Mouse (Mus musculus): ENCODE data around the gene Chn2. TPM values are rescaled to one million over a fixed set of nuclear protein-coding genes. Genes with fewer than 3 reads are reported as not detected.
A peak's percentile ranks its signal among the peaks of the same experiment; 100 is the strongest.

Gene Chn2
- polyA plus RNA-seq, 1 experiment from 2014 or later, result 9.8 TPM

DNA sequence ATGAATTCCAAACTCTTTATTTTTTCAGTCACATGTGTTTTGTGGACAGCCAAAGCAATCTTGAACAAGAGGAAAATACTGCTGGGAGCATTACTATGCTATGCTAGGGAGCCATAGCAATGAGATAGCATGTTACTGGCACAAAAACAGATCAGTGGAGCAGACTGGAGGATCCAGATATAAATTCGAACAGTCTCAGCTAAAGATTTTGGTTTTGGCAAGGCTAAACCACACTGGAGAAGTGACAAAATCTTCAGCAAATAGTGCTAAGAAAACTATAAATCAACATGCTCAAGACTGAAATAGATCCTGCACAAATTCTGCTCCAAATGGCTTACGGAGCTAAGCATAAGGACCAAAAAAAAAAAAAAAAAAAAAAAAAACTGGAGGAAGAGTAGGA is 273.7 kb downstream of the Chn2 start:
- H3K4me1 ChIP-seq (ENCODE audit: control insufficient read depth, insufficient read depth, low read length), result no peaks in the 10 kb centered on the region
- no peak overlapping the region for H3K4me2 ChIP-seq (ENCODE audit: low read depth, severe bottlenecking)
- H3K4me3 ChIP-seq (ENCODE audit: low read depth, low read length), result no peak overlapping the region
- no peaks in the 10 kb centered on the region for H3K9me3 ChIP-seq (ENCODE audit: control insufficient read depth, low read length)
- H3K27me3 ChIP-seq (ENCODE audit: control insufficient read depth, insufficient read depth, low read length), result no peaks in the 10 kb centered on the region
- no peak overlapping the region for H3K27ac ChIP-seq (replicated peaks; ENCODE audit: low read depth, low read length)
- no peaks in the 10 kb centered on the region for H3K36me3 ChIP-seq (ENCODE audit: control insufficient read depth, insufficient read depth, low read length)
- 86% methylated on average over 2 of the region's 2 CpGs for WGBS
- ATAC-seq (ENCODE audit: insufficient number of reproducible peaks, low FRiP score, low TSS enrichment, low read depth) (no peak), DNase-seq (ENCODE audit: low spot score) (no peak)
- H3K9ac ChIP-seq (ENCODE audit: low read length), result no peak overlapping the region

DNA sequence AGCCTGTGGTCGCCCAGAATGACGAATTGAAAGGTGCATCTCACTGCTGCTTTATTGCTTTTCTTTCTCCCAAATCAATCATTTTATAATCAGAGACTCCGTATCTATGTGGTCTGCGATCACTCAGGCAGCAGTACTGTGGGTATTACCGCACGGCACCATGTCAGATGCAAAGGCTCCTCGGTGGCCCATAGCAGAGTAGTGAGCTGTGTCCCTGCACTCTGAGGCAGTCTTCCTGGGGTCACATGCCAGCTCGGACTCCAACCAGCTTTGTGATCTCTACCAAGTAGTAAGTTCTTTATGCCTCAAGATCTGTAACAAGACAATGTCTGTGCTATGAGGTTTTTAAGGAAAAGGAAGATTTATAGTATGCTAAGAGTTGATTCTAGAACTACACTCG is 279.3 kb downstream of the Chn2 start:
- Histone ChIP-seq H3K27ac (replicated peaks; ENCODE audit: low read depth, low read length) (no peak overlapping the region), H3K9ac (ENCODE audit: low read length) (no peak overlapping the region), H3K27me3 (ENCODE audit: control insufficient read depth, insufficient read depth, low read length) (0 out of 2 replicates have a peak, but pooled peaks cover 2% of the 10 kb centered on the region), H3K9me3 (ENCODE audit: control insufficient read depth, low read length) (no peaks in the 10 kb centered on the region), H3K4me3 (ENCODE audit: low read depth, low read length) (no peak overlapping the region), H3K4me1 (ENCODE audit: control insufficient read depth, insufficient read depth, low read length) (no peaks in the 10 kb centered on the region), H3K36me3 (ENCODE audit: control insufficient read depth, insufficient read depth, low read length) (no peaks in the 10 kb centered on the region), H3K4me2 (ENCODE audit: low read depth, severe bottlenecking) (no peak overlapping the region)
- no peak for ATAC-seq (ENCODE audit: insufficient number of reproducible peaks, low FRiP score, low TSS enrichment, low read depth)
- DNase-seq (ENCODE audit: low spot score), result no peak
- 84% methylated on average over 9 of the region's 9 CpGs for WGBS

DNA sequence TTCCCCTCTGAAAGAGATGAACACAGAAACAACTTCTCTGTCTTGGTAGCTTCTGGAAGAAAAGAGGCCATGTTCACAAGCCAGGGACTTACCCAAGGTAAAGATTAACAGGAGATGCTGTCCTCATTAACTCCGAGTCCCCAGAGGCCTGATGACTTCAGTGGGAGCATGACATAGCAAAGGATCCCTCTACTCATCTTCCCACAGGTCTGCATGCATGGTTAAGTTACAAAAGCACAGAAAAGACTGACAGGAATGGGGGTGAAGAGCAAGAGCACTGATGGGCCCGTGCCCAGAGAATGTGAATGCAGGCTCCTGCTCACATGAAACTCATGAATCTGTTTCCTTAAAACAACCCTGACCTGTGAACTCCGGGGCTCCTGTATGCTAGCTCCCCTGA is 279.8 kb downstream of the Chn2 start:
- WGBS, result 86% methylated on average over 3 of the region's 3 CpGs
- Histone ChIP-seq H3K9ac (ENCODE audit: low read length) (no peak overlapping the region), H3K27ac (replicated peaks; ENCODE audit: low read depth, low read length) (no peak overlapping the region), H3K4me2 (ENCODE audit: low read depth, severe bottlenecking) (no peak overlapping the region), H3K27me3 (ENCODE audit: control insufficient read depth, insufficient read depth, low read length) (peaks cover 2% of the 10 kb centered on the region; the same call in 1 of the 2 replicates), H3K36me3 (ENCODE audit: control insufficient read depth, insufficient read depth, low read length) (no peaks in the 10 kb centered on the region), H3K4me3 (ENCODE audit: low read depth, low read length) (no peak overlapping the region), H3K9me3 (ENCODE audit: control insufficient read depth, low read length) (no peaks in the 10 kb centered on the region), H3K4me1 (ENCODE audit: control insufficient read depth, insufficient read depth, low read length) (no peaks in the 10 kb centered on the region)
- DNase-seq (ENCODE audit: low spot score) (no peak), ATAC-seq (ENCODE audit: insufficient number of reproducible peaks, low FRiP score, low TSS enrichment, low read depth) (no peak)

DNA sequence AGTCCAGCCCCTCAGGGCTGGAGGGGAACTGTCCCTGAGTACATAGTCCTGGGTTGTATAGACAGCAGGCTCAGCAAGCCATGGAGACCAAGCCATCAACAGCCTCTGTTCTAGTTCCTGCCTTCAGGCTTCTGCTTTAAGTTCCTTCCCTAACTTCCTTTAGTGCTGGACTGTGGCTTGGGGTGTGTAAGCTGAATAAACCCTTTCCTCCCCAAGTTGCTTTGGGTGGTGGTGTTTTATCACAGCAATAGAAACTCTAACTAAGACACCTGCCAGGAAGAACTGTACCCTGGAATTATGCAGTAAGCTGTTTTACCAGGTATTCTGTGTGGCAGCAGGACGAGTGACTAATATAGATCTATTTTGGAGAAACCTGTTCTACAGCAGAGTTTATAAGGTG is 280.9 kb downstream of the Chn2 start:
- ATAC-seq (ENCODE audit: insufficient number of reproducible peaks, low FRiP score, low TSS enrichment, low read depth), result no peak
- Histone ChIP-seq H3K36me3 (ENCODE audit: control insufficient read depth, insufficient read depth, low read length) (no peaks in the 10 kb centered on the region), H3K4me2 (ENCODE audit: low read depth, severe bottlenecking) (no peak overlapping the region), H3K9ac (ENCODE audit: low read length) (no peak overlapping the region), H3K4me3 (ENCODE audit: low read depth, low read length) (no peak overlapping the region), H3K4me1 (ENCODE audit: control insufficient read depth, insufficient read depth, low read length) (no peaks in the 10 kb centered on the region), H3K27me3 (ENCODE audit: control insufficient read depth, insufficient read depth, low read length) (peaks cover 4% of the 10 kb centered on the region), H3K9me3 (ENCODE audit: control insufficient read depth, low read length) (no peaks in the 10 kb centered on the region), H3K27ac (replicated peaks; ENCODE audit: low read depth, low read length) (no peak overlapping the region)
- WGBS, result 76% methylated on average over 1 of the region's 1 CpGs
- DNase-seq (ENCODE audit: low spot score), result no peak

DNA sequence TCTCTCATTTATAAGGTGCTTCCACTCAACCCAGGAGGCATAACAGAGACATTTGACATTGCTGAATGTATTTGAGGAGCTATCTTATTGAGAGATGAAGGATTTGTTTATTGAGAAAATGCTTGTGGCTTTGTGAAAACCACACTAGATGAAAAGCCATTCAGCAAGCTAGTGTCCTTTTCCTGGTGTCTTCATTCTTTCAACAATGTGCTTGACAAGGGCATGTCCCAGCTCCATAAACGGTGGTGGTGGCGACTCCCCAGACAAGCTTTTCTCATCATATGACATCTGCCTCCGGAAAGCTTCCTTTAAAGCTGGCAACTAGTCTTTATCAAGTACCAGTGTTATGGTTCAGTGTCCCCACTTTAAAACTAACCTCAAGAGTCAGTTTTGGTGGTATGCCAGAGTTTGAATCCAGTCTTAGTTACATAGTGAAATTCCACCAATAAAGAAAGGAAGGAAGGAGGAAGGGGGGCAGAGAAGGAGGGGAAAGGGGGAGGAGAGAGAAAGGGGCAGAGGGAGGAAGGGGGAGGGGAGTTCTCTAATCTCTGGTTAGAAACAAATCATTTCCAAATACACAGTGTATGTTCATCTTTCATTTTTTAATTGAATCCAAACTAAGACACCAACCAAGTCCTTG is 286.0 kb downstream of the Chn2 start, which contains the start of gene Prr15:
Gene Prr15, plus strand, starts transcription at position 590 of the 640 bp plus-strand sequence.
- Histone ChIP-seq H3K9ac (ENCODE audit: low read length) (no peak within 1 kb of the TSS), H3K4me3 (ENCODE audit: low read depth, low read length) (peak within 1 kb of the TSS; percentile 43), H3K4me1 (ENCODE audit: control insufficient read depth, insufficient read depth, low read length) (peaks cover 14% of the 10 kb centered on the region), H3K9me3 (ENCODE audit: control insufficient read depth, low read length) (no peaks in the 10 kb centered on the region), H3K27me3 (ENCODE audit: control insufficient read depth, insufficient read depth, low read length) (peaks cover 36% of the 10 kb centered on the region), H3K27ac (replicated peaks; ENCODE audit: low read depth, low read length) (no peak within 1 kb of the TSS), H3K4me2 (ENCODE audit: low read depth, severe bottlenecking) (peak within 1 kb of the TSS; percentile 84), H3K36me3 (ENCODE audit: control insufficient read depth, insufficient read depth, low read length) (no peaks in the 10 kb centered on the region)
- ATAC-seq (ENCODE audit: insufficient number of reproducible peaks, low FRiP score, low TSS enrichment, low read depth), result no peak
- 75% methylated on average over 3 of the region's 3 CpGs for WGBS
- no peak for DNase-seq (ENCODE audit: low spot score)

DNA sequence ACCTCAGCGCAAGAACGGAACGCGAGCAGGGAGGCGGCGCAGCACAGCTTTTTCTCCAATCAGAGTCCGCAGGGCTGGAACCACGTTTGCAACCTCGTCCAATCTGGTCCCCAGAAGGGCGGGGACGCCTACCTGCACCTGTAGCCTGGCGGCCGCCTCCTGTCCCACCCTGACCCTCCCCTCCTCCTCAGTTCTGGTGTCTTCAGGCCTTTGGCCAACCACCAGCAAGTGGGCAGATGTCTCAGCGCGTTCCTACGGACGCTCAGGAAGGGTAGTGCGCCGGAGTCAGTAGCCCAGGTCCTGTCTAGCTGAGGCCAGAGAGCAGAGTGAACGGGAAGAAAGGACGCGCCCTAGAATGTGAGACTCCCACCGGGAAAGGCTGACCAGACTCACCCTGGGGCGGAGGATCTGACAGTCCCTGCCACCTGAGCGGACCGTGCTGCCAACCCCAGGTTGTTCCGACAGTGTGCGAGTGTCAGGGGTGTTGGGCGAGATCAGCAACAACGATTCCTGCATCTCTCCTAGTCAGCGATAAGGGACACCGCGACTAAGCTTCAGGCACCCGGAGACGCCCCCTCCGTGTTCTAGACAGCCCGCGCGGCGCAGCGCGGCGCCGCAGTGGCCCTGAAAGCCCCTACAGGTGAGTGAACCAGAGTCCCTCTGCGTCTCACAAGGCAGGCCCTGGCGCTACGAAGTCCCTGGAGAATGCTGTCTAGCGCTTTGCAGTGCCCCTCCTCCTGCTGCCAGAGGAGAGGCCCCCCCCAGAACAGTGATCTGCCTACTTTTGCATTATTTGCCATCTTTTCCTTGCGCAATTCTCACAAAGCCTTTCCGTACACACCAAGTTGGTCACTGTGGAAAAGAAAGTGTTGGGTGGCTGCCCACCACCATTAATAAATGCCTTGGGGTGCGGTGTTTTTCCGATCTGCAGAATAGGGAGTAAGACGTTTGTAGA is 287.6 kb downstream of the Chn2 start:
- Histone ChIP-seq H3K4me2 (ENCODE audit: low read depth, severe bottlenecking) (peak overlapping the region; percentile 84), H3K27me3 (ENCODE audit: control insufficient read depth, insufficient read depth, low read length) (peaks cover 36% of the 10 kb centered on the region), H3K4me1 (ENCODE audit: control insufficient read depth, insufficient read depth, low read length) (peaks cover 14% of the 10 kb centered on the region), H3K36me3 (ENCODE audit: control insufficient read depth, insufficient read depth, low read length) (no peaks in the 10 kb centered on the region), H3K4me3 (ENCODE audit: low read depth, low read length) (peak overlapping the region; percentile 43), H3K9me3 (ENCODE audit: control insufficient read depth, low read length) (no peaks in the 10 kb centered on the region), H3K9ac (ENCODE audit: low read length) (no peak overlapping the region), H3K27ac (replicated peaks; ENCODE audit: low read depth, low read length) (no peak overlapping the region)
- WGBS, result 1% methylated on average over 53 of the region's 53 CpGs
- ATAC-seq (ENCODE audit: insufficient number of reproducible peaks, low FRiP score, low TSS enrichment, low read depth) (no peak), DNase-seq (ENCODE audit: low spot score) (peak; percentile 70)

DNA sequence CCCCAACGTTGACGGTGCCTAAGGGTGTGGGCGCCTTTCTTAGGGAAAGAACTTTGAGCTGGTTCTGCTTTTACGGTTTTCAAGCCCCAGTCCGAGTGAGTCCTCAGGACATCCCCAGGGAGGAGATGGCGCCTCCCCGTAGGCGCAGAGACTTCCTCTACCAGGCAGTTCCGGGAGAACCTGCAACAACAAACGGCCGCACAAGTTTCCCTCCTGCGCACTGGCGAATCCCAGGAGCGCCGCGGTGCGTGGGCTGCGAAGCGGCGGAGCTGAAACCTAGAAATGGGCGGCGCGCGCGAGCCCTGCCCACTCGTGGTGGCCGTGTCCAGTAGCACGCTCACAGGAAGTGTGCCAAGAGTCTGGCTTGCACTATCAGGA is 288.3 kb downstream of the Chn2 start:
- DNase-seq (ENCODE audit: low spot score) (no peak), ATAC-seq (ENCODE audit: insufficient number of reproducible peaks, low FRiP score, low TSS enrichment, low read depth) (no peak)
- no peaks in the 10 kb centered on the region for H3K36me3 ChIP-seq (ENCODE audit: control insufficient read depth, insufficient read depth, low read length)
- H3K4me2 ChIP-seq (ENCODE audit: low read depth, severe bottlenecking), result peak overlapping the region; percentile 84
- H3K9me3 ChIP-seq (ENCODE audit: control insufficient read depth, low read length), result no peaks in the 10 kb centered on the region
- no peak overlapping the region for H3K27ac ChIP-seq (replicated peaks; ENCODE audit: low read depth, low read length)
- peak overlapping the region; percentile 43 for H3K4me3 ChIP-seq (ENCODE audit: low read depth, low read length)
- H3K27me3 ChIP-seq (ENCODE audit: control insufficient read depth, insufficient read depth, low read length), result peaks cover 36% of the 10 kb centered on the region
- H3K9ac ChIP-seq (ENCODE audit: low read length), result peak overlapping the region; percentile 18; the same call in 1 of the 2 replicates
- WGBS, result under 1% methylated on average over 28 of the region's 28 CpGs
- peaks cover 17% of the 10 kb centered on the region for H3K4me1 ChIP-seq (ENCODE audit: control insufficient read depth, insufficient read depth, low read length)

DNA sequence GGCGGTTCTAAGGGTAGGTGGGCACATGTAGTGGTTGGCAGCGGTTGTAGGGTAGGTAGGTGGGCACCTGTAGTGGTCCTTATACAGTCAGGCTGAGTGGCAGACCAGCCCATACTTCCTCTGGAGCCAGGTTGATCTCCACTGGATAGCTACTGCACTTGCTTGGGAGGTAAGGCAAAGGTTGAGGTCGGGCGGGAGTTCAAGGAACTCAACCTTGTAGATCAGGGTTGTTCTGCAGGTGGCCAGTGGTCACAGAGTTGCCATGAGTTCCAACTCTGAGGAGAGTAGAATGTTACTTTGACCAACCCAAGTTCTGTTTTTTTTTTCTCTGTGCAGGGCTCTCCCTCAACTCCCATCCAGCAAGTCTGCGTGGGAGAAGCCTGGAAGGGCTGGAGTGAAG is 289.4 kb downstream of the Chn2 start:
- no peak overlapping the region for H3K4me2 ChIP-seq (ENCODE audit: low read depth, severe bottlenecking)
- no peaks in the 10 kb centered on the region for H3K9me3 ChIP-seq (ENCODE audit: control insufficient read depth, low read length)
- H3K4me3 ChIP-seq (ENCODE audit: low read depth, low read length), result no peak overlapping the region
- H3K36me3 ChIP-seq (ENCODE audit: control insufficient read depth, insufficient read depth, low read length), result no peaks in the 10 kb centered on the region
- ATAC-seq (ENCODE audit: insufficient number of reproducible peaks, low FRiP score, low TSS enrichment, low read depth) (no peak), DNase-seq (ENCODE audit: low spot score) (no peak)
- no peak overlapping the region for H3K9ac ChIP-seq (ENCODE audit: low read length)
- H3K27me3 ChIP-seq (ENCODE audit: control insufficient read depth, insufficient read depth, low read length), result peaks cover 34% of the 10 kb centered on the region
- peaks cover 22% of the 10 kb centered on the region for H3K4me1 ChIP-seq (ENCODE audit: control insufficient read depth, insufficient read depth, low read length)
- no peak overlapping the region for H3K27ac ChIP-seq (replicated peaks; ENCODE audit: low read depth, low read length)
- 91% methylated on average over 5 of the region's 5 CpGs for WGBS

Data from limb, embryonic 11.5 days (tissue).